Mouse (Mus musculus) intestine, embryonic 15.5 days (tissue): ENCODE results near the gene Fhod1. TPM values are rescaled to one million over a fixed set of nuclear protein-coding genes. Genes with fewer than 3 reads are reported as not detected.
"Not testable (repeated sequence)": the region's sequence is repeated elsewhere in the genome, so short reads cannot be mapped to it uniquely, and the experiment has no call there.

Experiments
- ATAC-seq: fragments of 200-750 bp; cut with Nextera tagmentation; 2 replicates; pipeline ENCODE4 v1.8.0; 2017; ENCODE audit warnings: moderate TSS enrichment, moderate library complexity
- H3K27ac ChIP-seq: fragments of 300-500 bp; sonication (generic); 2 replicates; pipeline ENCODE4 v1.5.1; 2015; ENCODE audit warnings: mild to moderate bottlenecking, inconsistent platforms
- H3K27me3 ChIP-seq: fragments of 300-500 bp; sonication (generic); replicated peaks from 2 replicates; pipeline ENCODE4 v1.6.1; 2015; ENCODE audit warnings: inconsistent platforms
- H3K36me3 ChIP-seq: fragments of 300-500 bp; sonication (generic); 2 replicates; pipeline ENCODE4 v1.6.1; 2015; ENCODE audit warnings: inconsistent platforms
- H3K4me1 ChIP-seq: fragments of 300-500 bp; sonication (generic); replicated peaks from 2 replicates; pipeline ENCODE4 v1.6.1; 2015; ENCODE audit warnings: inconsistent platforms
- H3K4me2 ChIP-seq: fragments of 300-500 bp; sonication (generic); replicated peaks from 2 replicates; pipeline ENCODE4 v1.6.1; 2015; ENCODE audit warnings: mild to moderate bottlenecking, inconsistent platforms
- H3K4me3 ChIP-seq: fragments of 300-500 bp; sonication (generic); replicated peaks from 2 replicates; pipeline ENCODE4 v1.5.1; 2015; ENCODE audit warnings: inconsistent platforms
- H3K9ac ChIP-seq: fragments of 300-500 bp; sonication (generic); 2 replicates; pipeline ENCODE4 v1.6.1; 2015; ENCODE audit warnings: inconsistent platforms
- H3K9me3 ChIP-seq: fragments of 300-500 bp; sonication (generic); 2 replicates; pipeline ENCODE4 v1.6.1; 2016; ENCODE audit warnings: inconsistent platforms
- WGBS: fragments of 180-500 bp; shearing (Covaris S2); methylation state at CpG from one replicate; pipeline ENCODE4 v1.1.7; 2015; 5-methylcytosine and 5-hydroxymethylcytosine counted together
- polyA plus RNA-seq: library from polyadenylated mRNA; unstranded; fragments of >200 nt; fragmentation: Nextera tagmentation; extraction: Ambion mirVana; gene quantifications from 2 replicates; pipeline ENCODE4 v1.2.1, GENCODE M21; 2015

Gene Fhod1
- polyA plus RNA-seq, 1 experiment from 2014 or later = 1.3 TPM

- no peaks in the 10 kb centered on the region for H3K9me3 ChIP-seq
- H3K36me3 ChIP-seq = peaks cover 29% of the 10 kb centered on the region
- peaks cover 13% of the 10 kb centered on the region for H3K4me1 ChIP-seq
- 52% methylated on average over 18 of the region's 18 CpGs for WGBS
- H3K9ac ChIP-seq = peak overlapping the region; percentile 85
- H3K4me3 ChIP-seq = peak overlapping the region; percentile 92
- no peak overlapping the region for H3K27ac ChIP-seq
- no peaks in the 10 kb centered on the region for H3K27me3 ChIP-seq
- peak overlapping the region; percentile 85 for H3K4me2 ChIP-seq
- no peak for ATAC-seq
Measured at GRCm38 (mm10) chr8:105298351-105299252, 49.2 kb downstream of the Fhod1 start.

GRCm38 (mm10) chr8:105297511-105298192, 50.1 kb downstream of the Fhod1 start, which contains the start of gene E2f4:
Gene E2f4, plus strand, starts transcription at chr8:105297663.
- Histone ChIP-seq H3K9ac (peak within 1 kb of the TSS; percentile 85), H3K27ac (peak within 1 kb of the TSS; percentile 54), H3K27me3 (no peaks in the 10 kb centered on the region), H3K4me1 (peaks cover 13% of the 10 kb centered on the region), H3K36me3 (peaks cover 24% of the 10 kb centered on the region), H3K4me2 (peak within 1 kb of the TSS; percentile 85), H3K4me3 (peak within 1 kb of the TSS; percentile 92), H3K9me3 (no peaks in the 10 kb centered on the region)
- ATAC-seq = peak; percentile 93
- under 1% methylated on average over 58 of the region's 58 CpGs for WGBS

GRCm38 (mm10) chr8:105295895-105296573, 51.7 kb downstream of the Fhod1 start, which contains the start of gene Exoc3l:
Gene Exoc3l, minus strand, starts transcription at chr8:105296101.
- H3K9me3 ChIP-seq = no peaks in the 10 kb centered on the region
- H3K36me3 ChIP-seq = peaks cover 13% of the 10 kb centered on the region
- no peak for ATAC-seq
- H3K4me2 ChIP-seq = peak within 1 kb of the TSS; percentile 85
- peaks cover 13% of the 10 kb centered on the region for H3K4me1 ChIP-seq
- H3K27ac ChIP-seq = no peak within 1 kb of the TSS
- peak within 1 kb of the TSS; percentile 92 for H3K4me3 ChIP-seq
- WGBS = 60% methylated on average over 11 of the region's 11 CpGs
- no peaks in the 10 kb centered on the region for H3K27me3 ChIP-seq
- 0 out of 2 replicates have a peak within 1 kb of the TSS, but pooled peaks have one; percentile 31 for H3K9ac ChIP-seq

- Histone ChIP-seq H3K9me3 (no peaks in the 10 kb centered on the region), H3K4me1 (peaks cover 19% of the 10 kb centered on the region), H3K9ac (no peak overlapping the region), H3K27me3 (peaks cover 6% of the 10 kb centered on the region), H3K27ac (no peak overlapping the region), H3K4me2 (peak overlapping the region; percentile 19; the same call in 1 of the 2 replicates), H3K36me3 (peaks cover 5% of the 10 kb centered on the region), H3K4me3 (no peak overlapping the region)
- 72% methylated on average over 11 of the region's 11 CpGs for WGBS
- ATAC-seq = no peak
Measured at GRCm38 (mm10) chr8:105295256-105295655, 52.5 kb downstream of the Fhod1 start.

- Histone ChIP-seq H3K9me3 (no peaks in the 10 kb centered on the region), H3K27ac (no peak overlapping the region), H3K36me3 (peaks cover under 1% of the 10 kb centered on the region; the same call in 1 of the 2 replicates), H3K4me1 (peaks cover 22% of the 10 kb centered on the region), H3K4me3 (no peak overlapping the region), H3K27me3 (peaks cover 11% of the 10 kb centered on the region), H3K4me2 (0 out of 2 replicates have a peak overlapping the region, but pooled peaks have one; percentile 19), H3K9ac (no peak overlapping the region)
- no peak for ATAC-seq
- 68% methylated on average over 9 of the region's 9 CpGs for WGBS
Measured at GRCm38 (mm10) chr8:105294776-105295175, 53.0 kb downstream of the Fhod1 start.

- no peak overlapping the region for H3K4me2 ChIP-seq
- no peak overlapping the region for H3K9ac ChIP-seq
- no peak overlapping the region for H3K27ac ChIP-seq
- H3K36me3 ChIP-seq = no peaks in the 10 kb centered on the region
- ATAC-seq = no peak
- H3K4me1 ChIP-seq = peaks cover 14% of the 10 kb centered on the region
- 70% methylated on average over 19 of the region's 19 CpGs for WGBS
- H3K4me3 ChIP-seq = no peak overlapping the region
- H3K27me3 ChIP-seq = peaks cover 11% of the 10 kb centered on the region
- no peaks in the 10 kb centered on the region for H3K9me3 ChIP-seq
Measured at GRCm38 (mm10) chr8:105293405-105293804, 54.3 kb downstream of the Fhod1 start.

GRCm38 (mm10) chr8:105292471-105292870, 55.3 kb downstream of the Fhod1 start:
- H3K9ac ChIP-seq = no peak overlapping the region

GRCm38 (mm10) chr8:105291802-105292201, 56.0 kb downstream of the Fhod1 start:
- not testable (repeated sequence) for H3K4me2 ChIP-seq, H3K9me3 ChIP-seq, H3K4me3 ChIP-seq, H3K36me3 ChIP-seq, ATAC-seq, H3K27ac ChIP-seq, H3K9ac ChIP-seq
- H3K27me3 ChIP-seq = peaks cover 11% of the 10 kb centered on the region
- peaks cover 11% of the 10 kb centered on the region for H3K4me1 ChIP-seq
- WGBS = 69% methylated on average over 3 of the region's 3 CpGs

More at GRCm38 (mm10) chr8:105292471-105292870, 55.3 kb downstream of the Fhod1 start:
- Histone ChIP-seq H3K27ac (no peak overlapping the region), H3K9me3 (no peaks in the 10 kb centered on the region), H3K4me3 (no peak overlapping the region), H3K36me3 (no peaks in the 10 kb centered on the region), H3K4me1 (peaks cover 11% of the 10 kb centered on the region), H3K4me2 (no peak overlapping the region), H3K27me3 (peaks cover 11% of the 10 kb centered on the region)
- WGBS = 82% methylated on average over 7 of the region's 7 CpGs
- no peak for ATAC-seq

GRCm38 (mm10) chr8:105291364-105291763, 56.4 kb downstream of the Fhod1 start:
- H3K9ac ChIP-seq, H3K36me3 ChIP-seq, H3K4me2 ChIP-seq, H3K9me3 ChIP-seq, H3K4me3 ChIP-seq, H3K27ac ChIP-seq, ATAC-seq: not testable (repeated sequence)
- Histone ChIP-seq H3K27me3 (peaks cover 11% of the 10 kb centered on the region), H3K4me1 (peaks cover 11% of the 10 kb centered on the region)
- 85% methylated on average over 8 of the region's 8 CpGs for WGBS

GRCm38 (mm10) chr8:105290554-105291314, 57.0 kb downstream of the Fhod1 start:
- H3K36me3 ChIP-seq = no peaks in the 10 kb centered on the region
- ATAC-seq = no peak
- H3K4me2 ChIP-seq = peak overlapping the region; percentile 86
- H3K4me1 ChIP-seq = peaks cover 11% of the 10 kb centered on the region
- 7% methylated on average over 31 of the region's 31 CpGs for WGBS
- peaks cover 11% of the 10 kb centered on the region for H3K27me3 ChIP-seq
- no peak overlapping the region for H3K27ac ChIP-seq
- H3K9ac ChIP-seq = no peak overlapping the region
- H3K4me3 ChIP-seq = peak overlapping the region; percentile 48; the same call in 1 of the 2 replicates
- H3K9me3 ChIP-seq = no peaks in the 10 kb centered on the region

GRCm38 (mm10) chr8:105289805-105290460, 57.8 kb downstream of the Fhod1 start, which contains the start of gene 4931428F04Rik:
Gene 4931428F04Rik, minus strand, starts transcription at chr8:105289864.
- WGBS = 1% methylated on average over 43 of the region's 43 CpGs
- peak within 1 kb of the TSS; percentile 38; the same call in 1 of the 2 replicates for H3K9ac ChIP-seq
- H3K4me3 ChIP-seq = peak within 1 kb of the TSS; percentile 48
- H3K27ac ChIP-seq = peak within 1 kb of the TSS; percentile 56; the same call in 1 of the 2 replicates
- ATAC-seq = peak; percentile 30
- H3K27me3 ChIP-seq = peaks cover 11% of the 10 kb centered on the region
- peak within 1 kb of the TSS; percentile 86 for H3K4me2 ChIP-seq
- H3K4me1 ChIP-seq = peaks cover 11% of the 10 kb centered on the region
- H3K36me3 ChIP-seq = no peaks in the 10 kb centered on the region
- no peaks in the 10 kb centered on the region for H3K9me3 ChIP-seq
